Mouse (Mus musculus) erythroblast, embryonic 14.5 days (primary cell): ENCODE measurements around the gene Siva1.

Source experiments
- GATA1 ChIP-seq: IDR thresholded peaks from 2 replicates; pipeline ENCODE4 v1.6.1; 2012; ENCODE audit warnings: low read length, inconsistent platforms, mixed read lengths
- TAL1 ChIP-seq: IDR thresholded peaks from 3 replicates; pipeline ENCODE4 v1.6.1; 2012; ENCODE audit warnings: low read length, inconsistent platforms, mixed read lengths

- TF ChIP-seq GATA1 (no peak), TAL1 (no peak)
Observed at GRCm38 (mm10) chr12:112673576-112674091, 29.2 kb downstream of the Siva1 start.
